Mouse (Mus musculus): ENCODE results near the gene Cdc34b. TPM values are rescaled to one million over a fixed set of nuclear protein-coding genes. Genes with fewer than 3 reads are reported as not detected.
"Not testable (repeated sequence)": the region's sequence is repeated elsewhere in the genome, so short reads cannot be mapped to it uniquely, and the experiment has no call there.

Cdc34b gene
- polyA plus RNA-seq (2014; fragmentation: Nextera tagmentation; extraction: Ambion mirVana): 0.13 TPM in 1 of 2 replicates, not detected in the other

GRCm38 (mm10) chr11:94741732-94742272, at the start of gene Cdc34b:
Gene Cdc34b (plus strand): TSS chr11:94741782.
- Histone ChIP-seq H3K27me3 (ENCODE audit: control insufficient read depth, insufficient read depth, low read length) (peaks cover 7% of the 10 kb centered on the region; the same call in 1 of the 2 replicates), H3K9me3 (replicated peaks; ENCODE audit: control insufficient read depth, low read length) (no peaks in the 10 kb centered on the region; the same call in 1 of the 2 replicates), H3K4me1 (ENCODE audit: control insufficient read depth, insufficient read depth, low read length) (no peaks in the 10 kb centered on the region), H3K27ac (ENCODE audit: low read depth, low read length) (no peak within 1 kb of the TSS), H3K36me3 (ENCODE audit: control insufficient read depth, insufficient read depth, low read length) (no peaks in the 10 kb centered on the region), H3K4me2 (no peak within 1 kb of the TSS), H3K4me3 (ENCODE audit: low read depth, low read length) (no peak within 1 kb of the TSS), H3K9ac (ENCODE audit: low read depth, low read length) (no peak within 1 kb of the TSS)
- ATAC-seq (replicated peaks; ENCODE audit: insufficient number of reproducible peaks, low FRiP score, low TSS enrichment): no peak
- 67% methylated on average over 29 of the region's 29 CpGs for whole genome bisulfite sequencing (ENCODE audit: insufficient replicate concordance)

- not testable (repeated sequence) for H3K4me3 ChIP-seq (ENCODE audit: low read depth, low read length); H3K27ac ChIP-seq (ENCODE audit: low read depth, low read length); ATAC-seq (replicated peaks; ENCODE audit: insufficient number of reproducible peaks, low FRiP score, low TSS enrichment); H3K4me1 ChIP-seq (ENCODE audit: control insufficient read depth, insufficient read depth, low read length); H3K27me3 ChIP-seq (ENCODE audit: control insufficient read depth, insufficient read depth, low read length); H3K9ac ChIP-seq (ENCODE audit: low read depth, low read length); H3K9me3 ChIP-seq (replicated peaks; ENCODE audit: control insufficient read depth, low read length); H3K4me2 ChIP-seq; H3K36me3 ChIP-seq (ENCODE audit: control insufficient read depth, insufficient read depth, low read length)
These were observed 49.1 kb upstream of the Cdc34b start for GRCm38 (mm10) chr11:94692502-94692901.

- no peaks in the 10 kb centered on the region for H3K9me3 ChIP-seq (replicated peaks; ENCODE audit: control insufficient read depth, low read length)
- H3K27me3 ChIP-seq (ENCODE audit: control insufficient read depth, insufficient read depth, low read length): no peaks in the 10 kb centered on the region
- no peak for ATAC-seq (replicated peaks; ENCODE audit: insufficient number of reproducible peaks, low FRiP score, low TSS enrichment)
- H3K27ac ChIP-seq (ENCODE audit: low read depth, low read length): no peak overlapping the region
- WGBS (ENCODE audit: insufficient replicate concordance): 71% methylated on average over 6 of the region's 6 CpGs
- no peaks in the 10 kb centered on the region for H3K4me1 ChIP-seq (ENCODE audit: control insufficient read depth, insufficient read depth, low read length)
- H3K36me3 ChIP-seq (ENCODE audit: control insufficient read depth, insufficient read depth, low read length): no peaks in the 10 kb centered on the region
- no peak overlapping the region for H3K9ac ChIP-seq (ENCODE audit: low read depth, low read length)
- H3K4me3 ChIP-seq (ENCODE audit: low read depth, low read length): no peak overlapping the region
- no peak overlapping the region for H3K4me2 ChIP-seq
These were observed 46.1 kb upstream of the Cdc34b start for GRCm38 (mm10) chr11:94695508-94695907.

GRCm38 (mm10) chr11:94697140-94697539, 44.4 kb upstream of the Cdc34b start:
- no peak for ATAC-seq (replicated peaks; ENCODE audit: insufficient number of reproducible peaks, low FRiP score, low TSS enrichment)

GRCm38 (mm10) chr11:94697703-94698464, 43.7 kb upstream of the Cdc34b start:
- H3K4me2 ChIP-seq: no peak overlapping the region
- H3K9me3 ChIP-seq (replicated peaks; ENCODE audit: control insufficient read depth, low read length): no peaks in the 10 kb centered on the region
- peaks cover 3% of the 10 kb centered on the region; the same call in 1 of the 2 replicates for H3K27me3 ChIP-seq (ENCODE audit: control insufficient read depth, insufficient read depth, low read length)
- no peak overlapping the region for H3K9ac ChIP-seq (ENCODE audit: low read depth, low read length)
- H3K4me1 ChIP-seq (ENCODE audit: control insufficient read depth, insufficient read depth, low read length): peaks cover 3% of the 10 kb centered on the region; the same call in 1 of the 2 replicates
- ATAC-seq (replicated peaks; ENCODE audit: insufficient number of reproducible peaks, low FRiP score, low TSS enrichment): no peak
- WGBS (ENCODE audit: insufficient replicate concordance): 41% methylated on average over 13 of the region's 13 CpGs
- no peaks in the 10 kb centered on the region for H3K36me3 ChIP-seq (ENCODE audit: control insufficient read depth, insufficient read depth, low read length)
- no peak overlapping the region for H3K4me3 ChIP-seq (ENCODE audit: low read depth, low read length)
- H3K27ac ChIP-seq (ENCODE audit: low read depth, low read length): no peak overlapping the region

More at GRCm38 (mm10) chr11:94697140-94697539, 44.4 kb upstream of the Cdc34b start:
- H3K4me3 ChIP-seq (ENCODE audit: low read depth, low read length): no peak overlapping the region
- no peak overlapping the region for H3K9ac ChIP-seq (ENCODE audit: low read depth, low read length)
- no peaks in the 10 kb centered on the region for H3K9me3 ChIP-seq (replicated peaks; ENCODE audit: control insufficient read depth, low read length)
- peaks cover 3% of the 10 kb centered on the region; the same call in 1 of the 2 replicates for H3K27me3 ChIP-seq (ENCODE audit: control insufficient read depth, insufficient read depth, low read length)
- 90% methylated on average over 2 of the region's 2 CpGs for WGBS (ENCODE audit: insufficient replicate concordance)
- H3K27ac ChIP-seq (ENCODE audit: low read depth, low read length): no peak overlapping the region
- H3K4me2 ChIP-seq: no peak overlapping the region
- H3K36me3 ChIP-seq (ENCODE audit: control insufficient read depth, insufficient read depth, low read length): no peaks in the 10 kb centered on the region
- H3K4me1 ChIP-seq (ENCODE audit: control insufficient read depth, insufficient read depth, low read length): peaks cover 3% of the 10 kb centered on the region; the same call in 1 of the 2 replicates

- peaks cover 3% of the 10 kb centered on the region; the same call in 1 of the 2 replicates for H3K27me3 ChIP-seq (ENCODE audit: control insufficient read depth, insufficient read depth, low read length)
- H3K4me1 ChIP-seq (ENCODE audit: control insufficient read depth, insufficient read depth, low read length): peaks cover 3% of the 10 kb centered on the region; the same call in 1 of the 2 replicates
- no peak overlapping the region for H3K9ac ChIP-seq (ENCODE audit: low read depth, low read length)
- ATAC-seq (replicated peaks; ENCODE audit: insufficient number of reproducible peaks, low FRiP score, low TSS enrichment): no peak
- no peak overlapping the region for H3K27ac ChIP-seq (ENCODE audit: low read depth, low read length)
- WGBS (ENCODE audit: insufficient replicate concordance): 87% methylated on average over 3 of the region's 3 CpGs
- no peak overlapping the region for H3K4me3 ChIP-seq (ENCODE audit: low read depth, low read length)
- H3K36me3 ChIP-seq (ENCODE audit: control insufficient read depth, insufficient read depth, low read length): no peaks in the 10 kb centered on the region
- no peak overlapping the region for H3K4me2 ChIP-seq
- H3K9me3 ChIP-seq (replicated peaks; ENCODE audit: control insufficient read depth, low read length): no peaks in the 10 kb centered on the region
These were observed 42.2 kb upstream of the Cdc34b start for GRCm38 (mm10) chr11:94699399-94699798.

GRCm38 (mm10) chr11:94701401-94702215, 40.0 kb upstream of the Cdc34b start:
- H3K4me1 ChIP-seq (ENCODE audit: control insufficient read depth, insufficient read depth, low read length): peaks cover 3% of the 10 kb centered on the region; the same call in 1 of the 2 replicates
- no peak overlapping the region for H3K4me3 ChIP-seq (ENCODE audit: low read depth, low read length)
- H3K27me3 ChIP-seq (ENCODE audit: control insufficient read depth, insufficient read depth, low read length): peaks cover 3% of the 10 kb centered on the region; the same call in 1 of the 2 replicates
- no peak for ATAC-seq (replicated peaks; ENCODE audit: insufficient number of reproducible peaks, low FRiP score, low TSS enrichment)
- no peak overlapping the region for H3K4me2 ChIP-seq
- no peak overlapping the region for H3K9ac ChIP-seq (ENCODE audit: low read depth, low read length)
- H3K9me3 ChIP-seq (replicated peaks; ENCODE audit: control insufficient read depth, low read length): no peaks in the 10 kb centered on the region
- no peaks in the 10 kb centered on the region for H3K36me3 ChIP-seq (ENCODE audit: control insufficient read depth, insufficient read depth, low read length)
- WGBS (ENCODE audit: insufficient replicate concordance): 60% methylated on average over 27 of the region's 27 CpGs
- no peak overlapping the region for H3K27ac ChIP-seq (ENCODE audit: low read depth, low read length)

- H3K36me3 ChIP-seq (ENCODE audit: control insufficient read depth, insufficient read depth, low read length): no peaks in the 10 kb centered on the region
- H3K4me2 ChIP-seq: no peak overlapping the region
- no peak for ATAC-seq (replicated peaks; ENCODE audit: insufficient number of reproducible peaks, low FRiP score, low TSS enrichment)
- peaks cover 3% of the 10 kb centered on the region; the same call in 1 of the 2 replicates for H3K4me1 ChIP-seq (ENCODE audit: control insufficient read depth, insufficient read depth, low read length)
- no peak overlapping the region for H3K9ac ChIP-seq (ENCODE audit: low read depth, low read length)
- H3K27ac ChIP-seq (ENCODE audit: low read depth, low read length): no peak overlapping the region
- H3K27me3 ChIP-seq (ENCODE audit: control insufficient read depth, insufficient read depth, low read length): peaks cover 3% of the 10 kb centered on the region; the same call in 1 of the 2 replicates
- 67% methylated on average over 3 of the region's 3 CpGs for WGBS (ENCODE audit: insufficient replicate concordance)
- no peaks in the 10 kb centered on the region for H3K9me3 ChIP-seq (replicated peaks; ENCODE audit: control insufficient read depth, low read length)
- no peak overlapping the region for H3K4me3 ChIP-seq (ENCODE audit: low read depth, low read length)
These were observed 39.4 kb upstream of the Cdc34b start for GRCm38 (mm10) chr11:94702216-94702610.
